Mouse (Mus musculus) induced T-regulatory cell, adult 2 months (primary cell): Measurements from ENCODE around the gene P2ry1.

Experiments used
- DNase-seq: peaks from one replicate; pipeline ENCODE4 v3.0.0-alpha.2; 2012; ENCODE audit warnings: low read depth

The P2ry1 gene

GRCm38 (mm10) chr3:61002587-61003501 lies at the start of gene P2ry1:
Gene P2ry1, plus strand, starts transcription at chr3:61002795.
- peak; percentile 64 for DNase-seq

GRCm38 (mm10) chr3:60953199-60953736 lies 49.3 kb upstream of the P2ry1 start:
- DNase-seq, result no peak

- DNase-seq, result no peak
These were observed 48.5 kb upstream of the P2ry1 start for GRCm38 (mm10) chr3:60954073-60954472.

DNA sequence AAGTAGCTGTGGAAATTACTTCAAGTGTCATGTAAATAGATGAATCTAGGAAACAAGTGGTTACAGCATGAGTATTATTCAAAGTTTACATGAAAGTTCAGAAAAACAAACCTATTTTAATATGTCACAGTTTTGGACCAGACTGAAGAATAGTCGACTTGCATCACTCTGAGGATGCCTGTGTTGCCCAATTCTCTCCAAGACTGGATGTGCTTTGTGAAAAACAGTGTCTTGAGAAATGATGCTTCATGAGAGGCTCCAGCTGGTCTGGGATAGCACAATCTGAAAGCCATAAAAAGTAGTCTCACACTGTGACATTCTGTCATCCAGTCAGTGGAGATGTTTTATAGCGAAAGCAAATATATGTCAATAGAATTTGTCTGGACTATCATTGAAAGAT lies 43.8 kb upstream of the P2ry1 start:
- DNase-seq, result no peak

DNA sequence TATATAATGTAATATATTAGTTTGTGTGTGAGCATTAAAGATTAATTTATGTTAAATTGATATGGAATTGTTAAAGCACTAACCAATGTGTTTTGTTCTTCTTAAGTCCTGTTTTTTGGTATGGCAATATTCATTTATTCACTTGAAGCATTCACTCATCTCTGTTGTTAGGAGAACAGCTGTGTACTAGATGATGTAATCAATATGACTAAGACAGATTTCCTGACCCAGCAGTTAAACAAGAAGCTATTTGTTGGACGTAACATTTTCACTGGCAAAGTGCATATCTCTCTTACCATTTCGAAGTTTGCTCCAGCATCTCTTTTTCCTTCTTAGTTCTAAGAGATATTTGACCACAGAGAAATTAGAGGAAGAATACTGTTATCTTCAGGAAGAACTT lies 37.5 kb upstream of the P2ry1 start:
- no peak for DNase-seq

GRCm38 (mm10) chr3:60974944-60975343 lies 27.7 kb upstream of the P2ry1 start:
- no peak for DNase-seq

DNA sequence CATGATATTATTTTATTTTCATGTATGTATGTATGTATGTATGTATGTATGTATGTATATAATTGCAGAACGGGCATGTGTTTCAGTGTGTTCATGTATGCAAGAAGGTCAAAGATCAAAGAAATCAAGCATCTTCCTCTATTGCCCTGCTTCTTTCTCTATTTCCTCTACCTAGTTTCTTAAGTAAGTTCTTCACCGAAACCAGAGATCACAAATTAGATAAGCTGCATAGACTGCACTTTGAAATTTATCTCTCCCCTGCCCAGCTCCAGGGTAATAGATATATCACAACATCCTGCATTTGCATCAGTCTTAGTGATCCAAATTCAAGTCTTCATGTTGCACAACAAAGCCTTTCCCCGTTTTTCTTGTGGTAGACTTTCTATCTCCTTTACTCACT lies 20.5 kb upstream of the P2ry1 start:
- DNase-seq, result peak; percentile 2

GRCm38 (mm10) chr3:60998064-60998463 lies 4.5 kb upstream of the P2ry1 start:
- DNase-seq, result no peak

- DNase-seq, result no peak
These were observed 2.9 kb upstream of the P2ry1 start for GRCm38 (mm10) chr3:60999715-61000114.

- no peak for DNase-seq
These were observed 1.8 kb upstream of the P2ry1 start for GRCm38 (mm10) chr3:61000747-61001146.

DNA sequence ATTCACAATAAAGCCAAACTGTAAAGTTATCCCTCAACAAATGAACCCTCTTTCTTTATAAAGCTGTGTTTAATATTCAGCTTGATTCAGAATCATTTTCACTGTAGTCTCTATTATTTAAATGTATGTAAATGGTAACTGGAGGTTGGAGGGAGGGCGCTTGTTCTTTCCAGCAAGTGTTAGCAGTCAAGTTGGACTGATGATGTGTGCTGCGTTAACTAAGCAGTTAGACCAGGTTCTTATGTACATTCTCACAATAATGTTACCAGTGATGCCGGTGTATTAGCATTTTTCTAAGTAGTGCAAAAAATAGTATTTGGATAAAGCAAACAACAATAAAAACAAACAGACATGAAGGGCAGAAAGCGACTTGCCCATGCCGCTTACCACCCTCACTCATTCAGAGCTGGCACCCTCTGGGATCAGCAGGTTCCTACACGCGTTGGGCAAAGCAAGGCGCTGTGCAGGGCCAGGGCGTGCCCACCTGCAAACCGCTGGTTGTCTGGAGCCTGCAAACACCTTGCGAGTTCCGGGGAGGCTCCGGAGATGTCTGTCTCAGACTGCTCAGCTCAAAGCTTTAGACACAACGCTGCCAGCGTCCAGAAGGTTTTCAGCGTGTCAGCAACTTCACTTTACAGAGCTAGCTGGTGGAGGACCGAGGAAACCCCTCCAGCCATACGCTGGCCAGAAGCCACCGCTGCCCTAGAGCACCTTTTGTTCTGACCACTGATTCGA lies 576 bp upstream of the P2ry1 start:
- no peak for DNase-seq

- DNase-seq, result no peak
These were observed 2.0 kb downstream of the P2ry1 start for GRCm38 (mm10) chr3:61004611-61005010.

GRCm38 (mm10) chr3:61011660-61012059 lies 9.1 kb downstream of the P2ry1 start:
- no peak for DNase-seq

GRCm38 (mm10) chr3:61012550-61012949 lies 10.0 kb downstream of the P2ry1 start:
- DNase-seq, result no peak

- no peak for DNase-seq
These were observed 14.1 kb downstream of the P2ry1 start for GRCm38 (mm10) chr3:61016733-61017132.

- no peak for DNase-seq
These were observed 29.5 kb downstream of the P2ry1 start for GRCm38 (mm10) chr3:61032100-61032499.

- no peak for DNase-seq
These were observed 33.0 kb downstream of the P2ry1 start for GRCm38 (mm10) chr3:61035633-61036032.

GRCm38 (mm10) chr3:61039916-61040315 lies 37.3 kb downstream of the P2ry1 start:
- DNase-seq, result no peak

DNA sequence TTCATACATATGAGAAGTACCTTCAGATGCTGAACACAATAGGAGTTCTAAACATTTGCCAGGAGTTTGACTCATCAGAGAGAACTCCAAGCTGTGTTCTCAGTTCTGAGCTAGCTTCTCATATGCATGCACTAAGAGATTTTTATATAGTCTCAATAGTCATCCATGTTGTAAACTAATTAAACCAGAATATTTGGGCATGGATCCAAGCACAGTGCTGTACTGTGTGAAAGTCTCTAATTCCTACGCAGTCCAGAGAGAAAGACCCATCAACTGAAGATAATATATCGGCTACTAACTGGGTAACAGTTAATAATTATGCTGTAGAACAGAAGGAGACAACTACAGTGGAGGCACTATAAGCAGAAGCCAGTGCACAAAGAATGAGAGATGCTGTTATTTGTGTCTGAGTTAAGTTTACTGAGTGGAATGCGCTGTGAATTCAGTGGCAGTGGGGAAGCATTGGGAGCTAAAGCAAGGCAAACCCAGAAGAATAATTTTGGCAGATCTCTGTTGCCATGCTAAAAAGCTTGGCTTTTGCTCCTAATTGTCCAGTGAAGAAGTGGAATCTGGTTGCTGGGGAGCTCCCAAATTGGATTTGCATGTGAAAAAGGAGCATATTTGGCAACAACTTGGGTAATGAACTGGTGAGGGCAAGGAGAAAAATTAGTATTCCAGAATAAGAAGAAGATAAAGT lies 47.5 kb downstream of the P2ry1 start:
- no peak for DNase-seq
